Comparison of ENCODE assay signal across 10 mouse cellular contexts in genomic region chr3:94902747-94903146, GRCm38 (mm10). TPM values are rescaled to one million over a fixed set of nuclear protein-coding genes. Genes with fewer than 3 reads are reported as not detected.
DNase-seq lines count a peak whose midpoint lies in the region; ATAC-seq and TF ChIP-seq lines count a peak whose summit lies in the region.
"Had no signal": no experiment of that assay in that cellular context is flagged by ENCODE, and none has a peak within 500 bp of the region (broad histone marks: within the 10 kb centered on the region; RNA-seq: fewer than 3 reads in every experiment).

No protein-coding gene starts in this region.

- WGBS in intestine, postnatal 0 days: 18% methylated on average over 7 of the region's 7 CpGs
- 18% methylated on average over 7 of the region's 7 CpGs for WGBS in neural tube, embryonic 14.5 days

- DNase-seq in testis, postnatal 10 days (ENCODE audit: low spot score): peak; percentile 79
- DNase-seq in testis, postnatal 14 days (ENCODE audit: low spot score): no peak
- DNase-seq in adrenal gland, postnatal 10 days: peak; percentile 79
- peak; percentile 64 for DNase-seq in liver

- H3K4me2 ChIP-seq in intestine, postnatal 0 days (replicated peaks; ENCODE audit: low read depth): no peak overlapping the region
- H3K4me2 ChIP-seq in neural tube, embryonic 14.5 days (ENCODE audit: low read depth, low read length): no peak overlapping the region
- H3K4me2 ChIP-seq: midbrain, embryonic 12.5 days had no signal

- no peak overlapping the region for H3K27ac ChIP-seq in intestine, postnatal 0 days (ENCODE audit: low read depth, low read length)
- H3K27ac ChIP-seq in neural tube, embryonic 14.5 days (ENCODE audit: low read depth, low read length): no peak overlapping the region
- H3K27ac ChIP-seq: midbrain, embryonic 12.5 days had no signal

- H3K4me1 ChIP-seq in intestine, postnatal 0 days (replicated peaks; ENCODE audit: control insufficient read depth, insufficient read depth, low read length): no peaks in the 10 kb centered on the region
- H3K4me1 ChIP-seq in neural tube, embryonic 14.5 days (ENCODE audit: control insufficient read depth, insufficient read depth, low read length): no peaks in the 10 kb centered on the region
- H3K4me1 ChIP-seq: midbrain, embryonic 12.5 days had no signal

- peak; percentile 85 for TF ChIP-seq CTCF in intestine, postnatal 0 days (IDR thresholded peaks at IDR 0.05; ENCODE audit: low read depth)

- no peak overlapping the region for H3K4me3 ChIP-seq in intestine, postnatal 0 days (ENCODE audit: low read depth, low read length)
- no peak overlapping the region for H3K4me3 ChIP-seq in neural tube, embryonic 14.5 days (ENCODE audit: low read depth, low read length)
- H3K4me3 ChIP-seq: erythroblast, embryonic 14.5 days; midbrain, embryonic 12.5 days had no signal

- no peaks in the 10 kb centered on the region for H3K9me3 ChIP-seq in intestine, postnatal 0 days (ENCODE audit: control insufficient read depth)
- H3K9me3 ChIP-seq in neural tube, embryonic 14.5 days (ENCODE audit: control insufficient read depth, low read length): no peaks in the 10 kb centered on the region
- H3K9me3 ChIP-seq: midbrain, embryonic 12.5 days had no signal

- no peaks in the 10 kb centered on the region for H3K27me3 ChIP-seq in intestine, postnatal 0 days (replicated peaks; ENCODE audit: control insufficient read depth, insufficient read depth, low read length)
- H3K27me3 ChIP-seq in neural tube, embryonic 14.5 days (ENCODE audit: control insufficient read depth, insufficient read depth, low read length): no peaks in the 10 kb centered on the region
- H3K27me3 ChIP-seq: midbrain, embryonic 12.5 days had no signal

- no peak overlapping the region; the same call in 1 of the 2 replicates for H3K9ac ChIP-seq in intestine, postnatal 0 days (ENCODE audit: low read depth, low read length)
- no peak overlapping the region for H3K9ac ChIP-seq in neural tube, embryonic 14.5 days (replicated peaks; ENCODE audit: low read depth, low read length)
- H3K9ac ChIP-seq: midbrain, embryonic 12.5 days had no signal

- ATAC-seq in erythroid progenitor cell, adult 5-6 weeks (replicated peaks; ENCODE audit: low FRiP score, poor library complexity, severe bottlenecking): peak; percentile 81
- ATAC-seq in intestine, postnatal 0 days: peak; percentile 51; the same call in 1 of the 2 replicates
- peak; percentile 31; the same call in 1 of the 2 replicates for ATAC-seq in neural tube, embryonic 14.5 days (ENCODE audit: low read depth)
- no peak for ATAC-seq in inflammation-experienced regulatory T-cells, adult 6 months

- H3K36me3 ChIP-seq in intestine, postnatal 0 days (ENCODE audit: control insufficient read depth, insufficient read depth): no peaks in the 10 kb centered on the region
- no peaks in the 10 kb centered on the region for H3K36me3 ChIP-seq in neural tube, embryonic 14.5 days (ENCODE audit: control insufficient read depth, insufficient read depth, low read length)
- H3K36me3 ChIP-seq: midbrain, embryonic 12.5 days had no signal

RNA-seq across cellular contexts. Expression of gene Psmb4, which starts 16.0 kb away (rescaled TPM):
- 100 to 1,000 TPM; 283 to 296 TPM for total RNA-seq in adrenal gland, postnatal 10 days (2021)
- 171 and 185 TPM in 2 replicates for total RNA-seq in erythroid progenitor cell, adult 5-6 weeks (2015; ENCODE audit: low replicate concordance)
- 25.2 and 96.7 TPM in 2 replicates for total RNA-seq in erythroid progenitor cell, adult 5-6 weeks (2017; ENCODE audit: low replicate concordance)
- polyA plus RNA-seq in intestine, postnatal 0 days (2015; fragmentation: Nextera tagmentation; extraction: Ambion mirVana): 308 and 311 TPM in 2 replicates
- polyA plus RNA-seq in neural tube, embryonic 14.5 days (2014; fragmentation: Nextera tagmentation; extraction: Ambion mirVana): 344 and 394 TPM in 2 replicates
- polyA plus RNA-seq in inflammation-experienced regulatory T-cells, adult 6 months (2017; shearing (Covaris generic)): 100 to 1,000 TPM; 120 to 202 (median 164) TPM

RNA-seq across cellular contexts. Expression of gene Selenbp1, which starts 30.1 kb away (rescaled TPM):
- 10 to 100 TPM; 73.8 to 78.3 TPM for total RNA-seq in adrenal gland, postnatal 10 days (2021)
- 31.7 and 38.1 TPM in 2 replicates for total RNA-seq in erythroid progenitor cell, adult 5-6 weeks (2015; ENCODE audit: low replicate concordance)
- total RNA-seq in erythroid progenitor cell, adult 5-6 weeks (2017; ENCODE audit: low replicate concordance): 31.1 and 34.5 TPM in 2 replicates
- polyA plus RNA-seq in intestine, postnatal 0 days (2015; fragmentation: Nextera tagmentation; extraction: Ambion mirVana): 61.7 and 71.6 TPM in 2 replicates
- polyA plus RNA-seq in neural tube, embryonic 14.5 days (2014; fragmentation: Nextera tagmentation; extraction: Ambion mirVana): 11.9 TPM in 2 replicates
- polyA plus RNA-seq in inflammation-experienced regulatory T-cells, adult 6 months (2017; shearing (Covaris generic)): 1 to 10 TPM in 2 of 3 experiments, under 1 TPM in 1; 0.36 to 2.2 (median 1.5) TPM

RNA-seq across cellular contexts. Expression of gene Rfx5, which starts 51.1 kb away (rescaled TPM):
- total RNA-seq in adrenal gland, postnatal 10 days (2021): 10 to 100 TPM; 20.2 to 31.4 TPM
- 4.3 and 6.7 TPM in 2 replicates for total RNA-seq in erythroid progenitor cell, adult 5-6 weeks (2015; ENCODE audit: low replicate concordance)
- 1.4 and 2.3 TPM in 2 replicates for total RNA-seq in erythroid progenitor cell, adult 5-6 weeks (2017; ENCODE audit: low replicate concordance)
- polyA plus RNA-seq in intestine, postnatal 0 days (2015; fragmentation: Nextera tagmentation; extraction: Ambion mirVana): 2.6 and 3.9 TPM in 2 replicates
- polyA plus RNA-seq in neural tube, embryonic 14.5 days (2014; fragmentation: Nextera tagmentation; extraction: Ambion mirVana): 8.9 and 9.4 TPM in 2 replicates
- polyA plus RNA-seq in inflammation-experienced regulatory T-cells, adult 6 months (2017; shearing (Covaris generic)): 10 to 100 TPM in 2 of 3 experiments, 1 to 10 TPM in 1; 9.6 to 14.4 (median 13.8) TPM
- polyA plus RNA-seq: erythroblast, embryonic 14.5 days had no signal
